Mouse (Mus musculus): Measurements from ENCODE around the gene Larp1. TPM values are rescaled to one million over a fixed set of nuclear protein-coding genes. Genes with fewer than 3 reads are reported as not detected.

Larp1 gene
- polyA plus RNA-seq, 1 experiment from 2014 or later = 14.9 TPM

DNA sequence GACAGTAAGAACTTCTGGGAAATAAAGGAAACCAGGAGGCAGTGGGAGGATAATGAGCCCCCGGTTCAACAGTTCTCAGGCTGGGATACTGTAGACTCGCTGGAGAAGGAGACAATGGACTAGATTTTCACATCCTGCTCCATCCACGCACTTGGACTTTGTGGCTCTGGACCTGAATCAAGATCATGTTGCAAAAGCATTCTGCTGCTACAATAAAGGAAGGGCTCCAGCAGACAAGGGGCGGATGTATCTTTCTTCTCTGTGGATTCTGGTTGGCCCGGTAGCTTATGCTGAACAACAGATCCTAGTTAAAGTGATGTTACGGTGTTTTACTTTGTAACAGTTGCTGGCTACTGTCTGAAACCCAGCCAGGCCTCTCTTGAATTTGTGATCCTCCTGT, 22.4 kb upstream of the Larp1 start:
- Histone ChIP-seq H3K4me3 (ENCODE audit: low read depth, low read length) (no peak overlapping the region), H3K36me3 (ENCODE audit: control insufficient read depth, insufficient read depth) (no peaks in the 10 kb centered on the region), H3K27ac (ENCODE audit: low read length) (peak overlapping the region; percentile 75), H3K4me1 (ENCODE audit: control insufficient read depth, low read depth, low read length) (peaks cover 21% of the 10 kb centered on the region), H3K9ac (ENCODE audit: low read depth, low read length) (no peak overlapping the region), H3K27me3 (ENCODE audit: control insufficient read depth, insufficient read depth, low read depth, low read length) (no peaks in the 10 kb centered on the region), H3K9me3 (replicated peaks; ENCODE audit: control insufficient read depth, low read length) (no peaks in the 10 kb centered on the region), H3K4me2 (ENCODE audit: low read depth, low read length) (no peak overlapping the region)
- WGBS (ENCODE audit: insufficient replicate concordance) = 67% methylated on average over 6 of the region's 6 CpGs
- ATAC-seq (ENCODE audit: low read depth) = peak; percentile 59

DNA sequence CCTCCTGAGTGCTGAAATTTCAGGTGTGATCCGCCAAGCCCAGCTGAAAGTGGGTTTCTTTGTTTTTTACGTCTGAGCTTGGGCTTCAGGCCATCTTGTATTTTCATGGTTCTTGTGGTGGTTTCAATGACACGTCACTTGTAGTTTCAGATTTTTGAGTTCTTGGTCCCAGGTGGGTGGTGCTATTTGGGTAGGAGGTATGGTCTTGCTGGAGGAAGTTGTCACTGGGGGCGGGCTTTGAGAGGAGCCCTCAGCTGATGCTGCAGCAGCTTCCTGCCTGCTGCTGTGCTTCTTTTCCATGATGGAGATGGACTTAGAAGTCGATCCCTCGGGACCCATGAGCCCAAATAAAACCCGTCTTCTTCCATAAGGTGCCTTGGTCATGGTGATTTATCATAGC, 22.0 kb upstream of the Larp1 start:
- WGBS (ENCODE audit: insufficient replicate concordance) = 75% methylated on average over 7 of the region's 7 CpGs
- Histone ChIP-seq H3K4me2 (ENCODE audit: low read depth, low read length) (no peak overlapping the region), H3K9me3 (replicated peaks; ENCODE audit: control insufficient read depth, low read length) (no peaks in the 10 kb centered on the region), H3K27ac (ENCODE audit: low read length) (peak overlapping the region; percentile 75), H3K27me3 (ENCODE audit: control insufficient read depth, insufficient read depth, low read depth, low read length) (no peaks in the 10 kb centered on the region), H3K9ac (ENCODE audit: low read depth, low read length) (no peak overlapping the region), H3K4me1 (ENCODE audit: control insufficient read depth, low read depth, low read length) (peaks cover 21% of the 10 kb centered on the region), H3K36me3 (ENCODE audit: control insufficient read depth, insufficient read depth) (no peaks in the 10 kb centered on the region), H3K4me3 (ENCODE audit: low read depth, low read length) (no peak overlapping the region)
- no peak for ATAC-seq (ENCODE audit: low read depth)

DNA sequence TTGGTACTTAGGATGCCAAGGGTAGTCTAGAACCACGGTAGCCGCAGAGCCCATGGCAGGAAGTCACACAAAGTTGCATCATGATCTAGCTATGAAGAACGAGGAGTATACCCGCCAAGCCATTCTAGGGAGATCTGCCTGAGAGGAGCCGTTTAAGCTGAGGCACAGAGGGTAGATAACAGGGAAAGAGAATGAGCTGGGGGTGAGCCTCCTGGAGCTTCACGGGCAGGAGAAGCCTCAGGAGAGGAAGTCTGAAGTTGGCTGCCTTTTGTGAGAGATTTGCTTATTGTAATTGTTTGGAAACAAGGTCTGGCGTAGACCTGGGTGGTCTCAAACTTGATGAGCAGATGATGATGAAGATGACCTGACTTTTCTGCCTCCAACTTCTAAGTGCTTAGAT, 10.7 kb upstream of the Larp1 start:
- no peak for ATAC-seq (ENCODE audit: low read depth)
- Histone ChIP-seq H3K9ac (ENCODE audit: low read depth, low read length) (no peak overlapping the region), H3K9me3 (replicated peaks; ENCODE audit: control insufficient read depth, low read length) (no peaks in the 10 kb centered on the region)

DNA sequence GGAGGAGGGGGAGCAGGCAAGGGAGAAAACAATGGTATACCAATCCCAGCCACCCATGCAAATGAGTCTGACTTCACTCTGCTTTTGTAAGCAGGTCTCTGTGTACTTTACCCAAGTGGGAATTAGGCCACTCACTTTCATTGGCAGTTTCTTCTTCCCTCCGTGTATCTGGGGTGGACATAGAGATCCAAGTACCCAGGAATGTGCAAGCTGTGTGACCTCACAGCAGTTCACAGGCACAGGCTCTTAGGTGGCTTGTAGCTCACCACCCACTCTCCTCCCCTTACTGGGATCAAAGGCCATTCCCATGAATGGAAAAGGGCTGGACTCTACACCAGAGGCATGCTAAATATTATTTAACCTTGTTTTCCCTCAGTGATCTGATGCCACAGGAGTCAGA, 10.0 kb upstream of the Larp1 start:
- peaks cover 7% of the 10 kb centered on the region for H3K4me1 ChIP-seq (ENCODE audit: control insufficient read depth, low read depth, low read length)

More for the DNA sequence above, 10.7 kb upstream of the Larp1 start:
- H3K27me3 ChIP-seq (ENCODE audit: control insufficient read depth, insufficient read depth, low read depth, low read length) = no peaks in the 10 kb centered on the region
- no peaks in the 10 kb centered on the region for H3K36me3 ChIP-seq (ENCODE audit: control insufficient read depth, insufficient read depth)
- WGBS (ENCODE audit: insufficient replicate concordance) = 37% methylated on average over 7 of the region's 7 CpGs
- H3K4me3 ChIP-seq (ENCODE audit: low read depth, low read length) = no peak overlapping the region
- H3K4me2 ChIP-seq (ENCODE audit: low read depth, low read length) = no peak overlapping the region
- peaks cover 7% of the 10 kb centered on the region for H3K4me1 ChIP-seq (ENCODE audit: control insufficient read depth, low read depth, low read length)
- no peak overlapping the region for H3K27ac ChIP-seq (ENCODE audit: low read length)

DNA sequence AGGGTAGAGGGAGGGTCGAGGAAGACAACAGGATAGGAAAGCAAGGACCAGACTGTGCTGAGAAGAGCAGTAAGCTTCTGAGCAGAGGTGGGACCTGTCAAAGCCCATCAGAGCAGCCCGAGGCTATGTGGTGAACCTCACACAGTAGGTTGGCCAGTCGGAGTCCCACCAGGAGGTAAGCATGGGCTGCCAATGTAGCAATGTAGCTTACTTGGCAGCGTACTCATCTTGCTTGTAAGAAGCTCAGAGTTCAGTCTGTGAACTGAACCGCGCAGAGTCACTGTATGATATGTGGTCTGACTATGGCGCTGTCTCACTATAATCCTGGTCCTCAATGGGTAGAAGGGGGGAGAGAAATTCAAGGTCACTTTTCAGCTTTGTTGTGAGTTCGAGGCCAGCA, 5.7 kb upstream of the Larp1 start:
- Histone ChIP-seq H3K4me2 (ENCODE audit: low read depth, low read length) (no peak overlapping the region), H3K9ac (ENCODE audit: low read depth, low read length) (no peak overlapping the region), H3K4me1 (ENCODE audit: control insufficient read depth, low read depth, low read length) (peaks cover 8% of the 10 kb centered on the region), H3K9me3 (replicated peaks; ENCODE audit: control insufficient read depth, low read length) (no peaks in the 10 kb centered on the region), H3K36me3 (ENCODE audit: control insufficient read depth, insufficient read depth) (no peaks in the 10 kb centered on the region), H3K27me3 (ENCODE audit: control insufficient read depth, insufficient read depth, low read depth, low read length) (no peaks in the 10 kb centered on the region), H3K27ac (ENCODE audit: low read length) (no peak overlapping the region), H3K4me3 (ENCODE audit: low read depth, low read length) (no peak overlapping the region)
- WGBS (ENCODE audit: insufficient replicate concordance) = 68% methylated on average over 8 of the region's 8 CpGs
- ATAC-seq (ENCODE audit: low read depth) = no peak

More for the DNA sequence above, 10.0 kb upstream of the Larp1 start:
- H3K4me2 ChIP-seq (ENCODE audit: low read depth, low read length) = no peak overlapping the region
- peak; percentile 96 for ATAC-seq (ENCODE audit: low read depth)
- no peak overlapping the region for H3K4me3 ChIP-seq (ENCODE audit: low read depth, low read length)
- 8% methylated on average over 1 of the region's 1 CpGs for WGBS (ENCODE audit: insufficient replicate concordance)
- peak overlapping the region; percentile 18; the same call in 1 of the 2 replicates for H3K27ac ChIP-seq (ENCODE audit: low read length)
- no peaks in the 10 kb centered on the region for H3K9me3 ChIP-seq (replicated peaks; ENCODE audit: control insufficient read depth, low read length)
- no peaks in the 10 kb centered on the region for H3K36me3 ChIP-seq (ENCODE audit: control insufficient read depth, insufficient read depth)
- no peak overlapping the region for H3K9ac ChIP-seq (ENCODE audit: low read depth, low read length)
- H3K27me3 ChIP-seq (ENCODE audit: control insufficient read depth, insufficient read depth, low read depth, low read length) = no peaks in the 10 kb centered on the region

DNA sequence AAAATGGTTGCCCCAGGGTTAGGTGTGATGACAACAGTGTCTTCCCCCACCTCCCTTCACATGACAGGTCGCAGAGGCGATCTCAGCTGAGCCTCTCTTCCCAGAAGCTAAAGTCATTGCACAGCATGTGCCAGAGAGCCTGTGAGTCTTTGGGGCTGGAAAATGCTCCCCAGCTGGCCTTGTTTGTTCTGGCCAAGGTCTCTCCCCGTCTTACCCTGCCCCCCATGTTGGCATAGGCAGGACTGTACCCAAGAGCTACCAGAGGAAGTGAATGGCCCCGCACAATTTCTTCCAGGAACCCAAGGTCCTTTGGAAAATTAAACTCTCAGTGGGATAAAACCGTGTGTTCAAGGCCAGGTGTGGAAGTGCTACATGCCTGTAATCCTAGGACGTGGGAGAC, 5.1 kb upstream of the Larp1 start:
- Histone ChIP-seq H3K36me3 (ENCODE audit: control insufficient read depth, insufficient read depth) (no peaks in the 10 kb centered on the region), H3K9ac (ENCODE audit: low read depth, low read length) (no peak overlapping the region), H3K4me2 (ENCODE audit: low read depth, low read length) (no peak overlapping the region), H3K4me1 (ENCODE audit: control insufficient read depth, low read depth, low read length) (peaks cover 8% of the 10 kb centered on the region), H3K9me3 (replicated peaks; ENCODE audit: control insufficient read depth, low read length) (no peaks in the 10 kb centered on the region), H3K27me3 (ENCODE audit: control insufficient read depth, insufficient read depth, low read depth, low read length) (no peaks in the 10 kb centered on the region), H3K4me3 (ENCODE audit: low read depth, low read length) (no peak overlapping the region), H3K27ac (ENCODE audit: low read length) (no peak overlapping the region)
- 70% methylated on average over 6 of the region's 6 CpGs for WGBS (ENCODE audit: insufficient replicate concordance)
- ATAC-seq (ENCODE audit: low read depth) = no peak

DNA sequence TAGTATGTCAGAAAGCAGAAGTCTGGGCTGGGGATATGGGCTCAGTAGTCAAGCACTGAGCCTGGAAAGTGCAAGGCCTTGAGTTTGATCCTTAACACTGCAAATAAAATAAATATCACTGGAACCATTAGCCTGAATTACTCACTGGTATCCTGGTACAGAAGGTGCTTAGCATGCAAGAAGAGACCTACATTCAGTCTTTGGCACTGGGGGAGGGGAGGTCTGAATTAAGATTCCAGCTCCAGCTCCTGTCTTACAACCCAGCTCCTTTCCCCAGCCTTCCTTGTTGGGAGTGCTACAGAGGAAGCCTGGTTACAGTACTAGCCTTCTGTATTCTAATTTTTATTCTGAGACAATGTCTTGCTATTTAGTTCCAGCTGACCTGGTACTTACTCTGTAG, 3.8 kb upstream of the Larp1 start:
- Histone ChIP-seq H3K36me3 (ENCODE audit: control insufficient read depth, insufficient read depth) (no peaks in the 10 kb centered on the region), H3K4me2 (ENCODE audit: low read depth, low read length) (no peak overlapping the region), H3K27ac (ENCODE audit: low read length) (no peak overlapping the region), H3K9ac (ENCODE audit: low read depth, low read length) (no peak overlapping the region), H3K4me3 (ENCODE audit: low read depth, low read length) (no peak overlapping the region), H3K4me1 (ENCODE audit: control insufficient read depth, low read depth, low read length) (peaks cover 8% of the 10 kb centered on the region), H3K9me3 (replicated peaks; ENCODE audit: control insufficient read depth, low read length) (no peaks in the 10 kb centered on the region), H3K27me3 (ENCODE audit: control insufficient read depth, insufficient read depth, low read depth, low read length) (no peaks in the 10 kb centered on the region)
- ATAC-seq (ENCODE audit: low read depth) = no peak

DNA sequence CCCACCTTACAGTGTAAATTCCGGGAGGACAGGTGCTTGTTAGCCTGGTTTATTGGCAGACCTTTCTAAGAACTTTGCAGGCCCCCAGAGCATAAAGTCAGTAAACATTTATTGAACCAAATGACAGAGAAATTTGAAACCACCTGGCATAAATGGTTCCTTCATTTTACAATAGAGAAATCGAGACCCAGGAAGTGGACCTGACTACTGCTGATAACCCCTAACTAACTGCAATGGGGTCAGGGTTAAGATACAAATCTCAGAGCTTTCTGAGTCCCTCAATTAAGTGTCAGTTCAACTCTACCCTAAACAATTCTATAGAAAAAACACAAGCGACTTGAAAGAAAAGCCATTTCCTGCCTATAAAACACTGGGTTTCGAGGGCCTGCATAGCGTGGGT, 851 bp upstream of the Larp1 start:
- Histone ChIP-seq H3K4me1 (ENCODE audit: control insufficient read depth, low read depth, low read length) (peaks cover 29% of the 10 kb centered on the region), H3K27me3 (ENCODE audit: control insufficient read depth, insufficient read depth, low read depth, low read length) (no peaks in the 10 kb centered on the region), H3K27ac (ENCODE audit: low read length) (peak overlapping the region; percentile 84), H3K9me3 (replicated peaks; ENCODE audit: control insufficient read depth, low read length) (no peaks in the 10 kb centered on the region), H3K36me3 (ENCODE audit: control insufficient read depth, insufficient read depth) (no peaks in the 10 kb centered on the region), H3K9ac (ENCODE audit: low read depth, low read length) (peak overlapping the region; percentile 76), H3K4me2 (ENCODE audit: low read depth, low read length) (peak overlapping the region; percentile 96), H3K4me3 (ENCODE audit: low read depth, low read length) (peak overlapping the region; percentile 95)
- ATAC-seq (ENCODE audit: low read depth) = no peak
- 4% methylated on average over 5 of the region's 5 CpGs for WGBS (ENCODE audit: insufficient replicate concordance)

DNA sequence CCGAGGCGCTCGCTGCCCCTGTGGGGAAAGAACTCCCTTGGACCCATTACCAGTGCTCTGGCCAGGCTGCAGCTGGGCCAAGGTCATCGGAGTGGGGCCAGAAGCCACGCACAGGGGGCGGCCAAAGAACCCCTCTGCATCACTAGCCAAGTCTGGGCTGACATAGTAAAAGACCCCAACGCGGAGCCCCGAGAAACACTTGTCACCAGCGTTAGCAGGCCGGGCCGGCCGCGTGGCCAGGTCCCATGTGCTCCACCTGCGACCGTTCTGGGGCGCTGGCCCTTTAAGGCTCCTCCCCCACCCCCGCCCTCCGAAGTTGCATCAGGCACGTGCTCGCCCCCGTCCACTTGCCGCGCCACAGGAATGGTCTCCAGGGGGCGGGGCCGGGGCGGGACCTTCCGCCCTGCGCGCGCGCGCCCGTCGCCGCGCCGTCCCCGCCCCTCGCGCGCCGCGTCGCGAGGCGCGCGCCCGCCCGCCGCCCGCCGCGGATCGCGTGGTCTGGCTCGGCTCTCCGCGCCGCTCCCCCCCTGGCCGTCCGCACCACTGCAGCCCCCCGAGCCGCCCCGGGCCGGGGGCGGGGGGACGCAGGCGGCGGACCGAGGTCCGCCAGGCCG, 320 bp upstream of the Larp1 start:
- Histone ChIP-seq H3K9ac (ENCODE audit: low read depth, low read length) (peak overlapping the region; percentile 96), H3K27ac (ENCODE audit: low read length) (peak overlapping the region; percentile 93), H3K36me3 (ENCODE audit: control insufficient read depth, insufficient read depth) (no peaks in the 10 kb centered on the region), H3K4me3 (ENCODE audit: low read depth, low read length) (peak overlapping the region; percentile 95), H3K4me1 (ENCODE audit: control insufficient read depth, low read depth, low read length) (peaks cover 33% of the 10 kb centered on the region), H3K4me2 (ENCODE audit: low read depth, low read length) (peak overlapping the region; percentile 96), H3K9me3 (replicated peaks; ENCODE audit: control insufficient read depth, low read length) (no peaks in the 10 kb centered on the region), H3K27me3 (ENCODE audit: control insufficient read depth, insufficient read depth, low read depth, low read length) (no peaks in the 10 kb centered on the region)
- peak; percentile 88 for ATAC-seq (ENCODE audit: low read depth)
- under 1% methylated on average over 44 of the region's 74 CpGs for WGBS (ENCODE audit: insufficient replicate concordance)

All from liver, embryonic 16.5 days (tissue).